ENCODE assay signal across 12 mouse cellular contexts in the genomic region with DNA sequence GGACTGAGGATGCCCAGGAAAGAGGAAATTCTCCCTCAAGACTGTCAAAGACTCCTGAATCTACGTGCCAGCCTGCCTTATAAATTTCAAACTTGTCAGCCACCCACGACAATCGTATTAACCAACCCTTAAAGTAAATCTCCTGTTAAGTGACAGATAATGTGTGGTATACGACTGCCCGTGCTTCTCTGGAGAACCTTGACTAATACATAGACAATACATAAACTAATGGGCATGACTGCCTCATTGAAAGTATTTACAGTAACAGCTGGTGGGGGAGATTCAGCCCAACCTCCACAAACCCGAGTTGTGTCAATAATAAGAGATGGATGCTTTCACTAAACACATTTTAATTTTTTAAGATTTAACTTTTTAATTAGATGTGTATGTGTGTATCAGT.
"Had no signal": no experiment of that assay in that cellular context is flagged by ENCODE, and none has a peak within 500 bp of the region (broad histone marks: within the 10 kb centered on the region; RNA-seq: fewer than 3 reads in every experiment).

No protein-coding gene starts in this region.

- ATAC-seq: liver, embryonic 12.5 days; midbrain, embryonic 13.5 days had no signal

- H3K4me2 ChIP-seq: liver, embryonic 12.5 days; lung, embryonic 14.5 days; midbrain, embryonic 13.5 days; neural tube, embryonic 13.5 days had no signal

- DNase-seq: lung, adult 18-20 months; lung, embryonic 14.5 days; lung, postnatal 10 days; lung, postnatal 4 days; right cerebral cortex, postnatal 14 days; thymus, adult 18-20 months; thymus, postnatal 14 days; thymus, postnatal 36 days had no signal

- H3K27me3 ChIP-seq: liver, embryonic 12.5 days had no signal

- H3K9me3 ChIP-seq: liver, embryonic 12.5 days; midbrain, embryonic 13.5 days; neural tube, embryonic 13.5 days had no signal

- H3K9ac ChIP-seq: liver, embryonic 12.5 days; liver, embryonic 14.5 days; lung, embryonic 14.5 days; midbrain, embryonic 13.5 days; neural tube, embryonic 13.5 days had no signal

- H3K27ac ChIP-seq: liver, embryonic 12.5 days; liver, embryonic 14.5 days; midbrain, embryonic 13.5 days; neural tube, embryonic 13.5 days had no signal

- H3K4me3 ChIP-seq: liver, embryonic 12.5 days; midbrain, embryonic 13.5 days; neural tube, embryonic 13.5 days had no signal
